Mouse (Mus musculus): ENCODE measurements around the gene Nek11. TPM values are rescaled to one million over a fixed set of nuclear protein-coding genes. Genes with fewer than 3 reads are reported as not detected.

Nek11 gene
- polyA plus RNA-seq, 1 experiment from 2014 or later: 0.18 TPM

DNA sequence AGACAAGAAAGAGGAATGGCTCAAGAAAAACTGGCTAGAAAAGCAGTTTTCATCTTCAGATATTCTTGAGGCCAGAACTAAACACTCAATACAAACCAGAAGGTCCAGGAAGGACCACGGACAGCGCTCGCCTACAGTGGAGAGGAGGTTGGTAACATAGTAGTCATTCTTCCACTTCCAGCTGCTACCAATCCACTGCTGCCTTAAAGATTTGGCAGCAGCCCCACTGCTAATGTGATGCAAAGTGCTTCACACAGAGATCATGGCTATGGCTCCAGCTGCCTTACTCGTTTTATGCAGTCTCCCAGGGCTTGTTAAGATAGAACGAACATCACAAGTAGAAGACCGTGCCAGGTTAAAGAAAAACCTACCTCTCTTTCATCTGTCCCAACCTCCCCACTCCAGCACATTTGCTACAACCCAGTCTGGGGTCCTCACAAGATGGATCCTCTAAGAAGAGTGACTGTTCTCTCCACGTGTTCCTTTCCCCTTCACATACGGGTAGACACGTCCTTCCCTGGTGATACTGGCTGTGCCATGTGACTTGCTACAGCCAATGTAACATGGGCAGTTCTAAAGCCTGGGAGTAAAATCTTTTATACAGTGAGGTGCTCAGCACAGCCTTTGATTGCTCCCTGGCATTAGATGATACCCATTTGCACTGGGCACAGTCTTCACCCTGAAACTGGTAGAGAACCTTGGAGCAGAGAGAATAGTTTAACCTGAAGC lies 85.6 kb downstream of the Nek11 start:
- Histone ChIP-seq H3K9ac (ENCODE audit: low read length) (no peak overlapping the region), H3K4me2 (ENCODE audit: low read length) (no peak overlapping the region), H3K36me3 (ENCODE audit: control insufficient read depth, insufficient read depth, low read length) (no peaks in the 10 kb centered on the region), H3K27me3 (ENCODE audit: control insufficient read depth, insufficient read depth, low read length) (no peaks in the 10 kb centered on the region), H3K4me1 (ENCODE audit: control insufficient read depth in 2 of 2, insufficient read depth in 2 of 2, low read length in 2 of 2) (no peaks in the 10 kb centered on the region), H3K9me3 (ENCODE audit: control insufficient read depth, low read length) (no peaks in the 10 kb centered on the region), H3K4me3 (ENCODE audit: control insufficient read depth in 1 of 2, insufficient read depth in 1 of 2, low read depth in 1 of 2, low read length in 2 of 2) (no peak overlapping the region), H3K27ac (replicated peaks in 1 of 2; ENCODE audit: control insufficient read depth in 1 of 2, insufficient read depth in 1 of 2, low read depth in 2 of 2, low read length in 2 of 2) (no peak overlapping the region)
- no peak for ATAC-seq (ENCODE audit: insufficient number of reproducible peaks, insufficient read depth, low FRiP score, low read depth)
- 26% methylated on average over 9 of the region's 9 CpGs for WGBS

DNA sequence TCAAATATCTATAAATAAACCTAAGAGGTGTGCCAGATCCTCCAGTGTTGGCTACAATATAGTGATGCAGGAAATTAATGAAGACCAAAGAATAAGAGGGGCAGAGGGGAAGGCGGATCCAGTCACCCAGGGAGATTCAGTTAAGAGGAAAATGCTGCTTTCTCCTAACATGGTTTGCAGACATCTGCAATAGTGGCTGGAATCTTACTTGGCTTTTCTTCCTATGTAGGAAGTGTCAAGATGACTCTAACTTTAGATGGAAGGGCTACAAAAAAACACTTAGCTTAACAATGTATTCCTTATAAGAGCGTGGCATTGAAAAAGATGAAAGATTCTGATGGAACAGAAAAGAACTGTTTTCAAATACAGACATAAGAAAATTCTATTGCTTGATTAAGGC lies 89.3 kb downstream of the Nek11 start:
- no peaks in the 10 kb centered on the region for H3K27me3 ChIP-seq (ENCODE audit: control insufficient read depth, insufficient read depth, low read length)
- no peaks in the 10 kb centered on the region for H3K9me3 ChIP-seq (ENCODE audit: control insufficient read depth, low read length)
- 80% methylated on average over 2 of the region's 2 CpGs for WGBS
- no peak overlapping the region for H3K4me2 ChIP-seq (ENCODE audit: low read length)
- no peaks in the 10 kb centered on the region for H3K36me3 ChIP-seq (ENCODE audit: control insufficient read depth, insufficient read depth, low read length)
- H3K4me1 ChIP-seq (ENCODE audit: control insufficient read depth in 2 of 2, insufficient read depth in 2 of 2, low read length in 2 of 2): no peaks in the 10 kb centered on the region
- H3K9ac ChIP-seq (ENCODE audit: low read length): no peak overlapping the region
- no peak overlapping the region for H3K27ac ChIP-seq (replicated peaks in 1 of 2; ENCODE audit: control insufficient read depth in 1 of 2, insufficient read depth in 1 of 2, low read depth in 2 of 2, low read length in 2 of 2)
- ATAC-seq (ENCODE audit: insufficient number of reproducible peaks, insufficient read depth, low FRiP score, low read depth): no peak
- H3K4me3 ChIP-seq (ENCODE audit: control insufficient read depth in 1 of 2, insufficient read depth in 1 of 2, low read depth in 1 of 2, low read length in 2 of 2): no peak overlapping the region

DNA sequence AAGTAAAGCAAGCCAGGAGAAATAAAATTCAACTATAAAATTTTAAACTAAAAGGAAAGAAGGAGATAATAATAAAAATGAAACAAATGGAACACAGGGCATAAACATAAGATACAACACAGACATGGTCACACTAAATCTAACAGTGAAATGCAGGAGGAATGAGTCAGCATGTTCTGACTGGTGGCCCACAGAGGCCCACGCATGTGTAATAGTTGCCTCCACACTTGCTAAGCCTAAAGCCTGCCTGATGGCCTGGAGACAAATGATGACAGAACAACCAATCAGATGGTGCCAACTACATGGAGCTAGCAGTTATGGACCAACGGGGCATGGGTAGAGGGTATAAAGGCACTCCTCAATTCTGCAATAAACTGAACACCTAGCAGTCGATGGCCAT lies 93.1 kb downstream of the Nek11 start:
- H3K27ac ChIP-seq (replicated peaks in 1 of 2; ENCODE audit: control insufficient read depth in 1 of 2, insufficient read depth in 1 of 2, low read depth in 2 of 2, low read length in 2 of 2): no peak overlapping the region
- no peak for ATAC-seq (ENCODE audit: insufficient number of reproducible peaks, insufficient read depth, low FRiP score, low read depth)
- H3K36me3 ChIP-seq (ENCODE audit: control insufficient read depth, insufficient read depth, low read length): no peaks in the 10 kb centered on the region
- no peaks in the 10 kb centered on the region for H3K9me3 ChIP-seq (ENCODE audit: control insufficient read depth, low read length)
- no peaks in the 10 kb centered on the region for H3K4me1 ChIP-seq (ENCODE audit: control insufficient read depth in 2 of 2, insufficient read depth in 2 of 2, low read length in 2 of 2)
- H3K9ac ChIP-seq (ENCODE audit: low read length): no peak overlapping the region
- 73% methylated on average over 3 of the region's 3 CpGs for WGBS
- H3K27me3 ChIP-seq (ENCODE audit: control insufficient read depth, insufficient read depth, low read length): no peaks in the 10 kb centered on the region
- H3K4me3 ChIP-seq (ENCODE audit: control insufficient read depth in 1 of 2, insufficient read depth in 1 of 2, low read depth in 1 of 2, low read length in 2 of 2): no peak overlapping the region
- H3K4me2 ChIP-seq (ENCODE audit: low read length): no peak overlapping the region

DNA sequence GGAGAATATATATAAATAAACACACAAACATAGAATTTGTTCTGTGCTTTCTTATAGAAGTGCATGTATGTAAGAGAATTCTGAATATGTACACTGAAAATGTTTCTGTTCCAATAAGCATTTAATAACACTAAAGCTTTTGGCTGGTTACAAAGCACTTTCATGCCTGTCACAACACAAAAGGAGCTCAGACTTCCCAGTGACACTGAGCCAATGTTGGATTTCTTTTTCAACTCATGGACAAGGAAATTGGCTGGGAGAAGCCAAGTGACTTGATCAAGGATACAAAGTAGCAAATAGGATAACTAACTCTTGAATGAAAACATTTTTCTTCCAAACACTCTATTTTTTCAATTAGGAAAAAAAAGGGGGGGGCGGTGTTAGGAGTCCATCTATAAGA lies 93.9 kb downstream of the Nek11 start:
- H3K9ac ChIP-seq (ENCODE audit: low read length): no peak overlapping the region
- no peak overlapping the region for H3K27ac ChIP-seq (replicated peaks in 1 of 2; ENCODE audit: control insufficient read depth in 1 of 2, insufficient read depth in 1 of 2, low read depth in 2 of 2, low read length in 2 of 2)
- no peak for ATAC-seq (ENCODE audit: insufficient number of reproducible peaks, insufficient read depth, low FRiP score, low read depth)

DNA sequence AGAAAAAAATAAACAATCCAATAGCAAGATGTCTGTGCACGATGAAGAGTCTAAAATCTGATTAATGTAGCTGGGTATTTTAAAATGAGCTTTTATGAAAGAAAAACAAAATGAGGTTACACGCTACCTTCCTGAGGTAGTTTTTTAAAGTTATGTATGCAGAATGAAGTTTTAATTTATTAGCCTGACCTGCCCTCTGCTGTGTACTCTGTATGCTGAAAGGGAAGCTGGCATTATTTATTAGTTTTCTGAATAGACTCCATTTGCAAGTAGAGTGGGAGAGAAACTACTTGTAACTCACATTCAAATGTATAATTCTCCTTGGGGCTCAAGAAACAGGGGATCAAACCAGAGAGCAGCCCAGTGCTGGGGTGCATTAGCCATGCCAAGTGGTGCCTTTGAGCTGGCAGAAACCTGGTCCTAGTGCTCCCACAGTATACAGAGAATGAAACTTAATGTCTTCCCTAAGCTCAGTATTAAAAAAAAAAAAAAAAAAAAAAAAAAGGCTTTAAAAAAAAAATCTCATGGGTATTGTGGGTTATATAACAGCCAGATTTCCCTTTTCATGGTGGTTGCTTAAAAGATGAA lies 94.5 kb downstream of the Nek11 start:
- Histone ChIP-seq H3K4me3 (ENCODE audit: control insufficient read depth in 1 of 2, insufficient read depth in 1 of 2, low read depth in 1 of 2, low read length in 2 of 2) (no peak overlapping the region), H3K36me3 (ENCODE audit: control insufficient read depth, insufficient read depth, low read length) (no peaks in the 10 kb centered on the region), H3K9ac (ENCODE audit: low read length) (no peak overlapping the region), H3K9me3 (ENCODE audit: control insufficient read depth, low read length) (peaks cover 4% of the 10 kb centered on the region; the same call in 1 of the 2 replicates), H3K4me1 (ENCODE audit: control insufficient read depth in 2 of 2, insufficient read depth in 2 of 2, low read length in 2 of 2) (no peaks in the 10 kb centered on the region), H3K27me3 (ENCODE audit: control insufficient read depth, insufficient read depth, low read length) (no peaks in the 10 kb centered on the region), H3K27ac (replicated peaks in 1 of 2; ENCODE audit: control insufficient read depth in 1 of 2, insufficient read depth in 1 of 2, low read depth in 2 of 2, low read length in 2 of 2) (no peak overlapping the region), H3K4me2 (ENCODE audit: low read length) (no peak overlapping the region)
- ATAC-seq (ENCODE audit: insufficient number of reproducible peaks, insufficient read depth, low FRiP score, low read depth): no peak
- 75% methylated on average over 2 of the region's 2 CpGs for WGBS

More for the DNA sequence above, 93.9 kb downstream of the Nek11 start:
- peaks cover 4% of the 10 kb centered on the region; the same call in 1 of the 2 replicates for H3K9me3 ChIP-seq (ENCODE audit: control insufficient read depth, low read length)
- WGBS: 79% methylated on average over 1 of the region's 1 CpGs
- H3K4me3 ChIP-seq (ENCODE audit: control insufficient read depth in 1 of 2, insufficient read depth in 1 of 2, low read depth in 1 of 2, low read length in 2 of 2): no peak overlapping the region
- no peaks in the 10 kb centered on the region for H3K36me3 ChIP-seq (ENCODE audit: control insufficient read depth, insufficient read depth, low read length)
- H3K27me3 ChIP-seq (ENCODE audit: control insufficient read depth, insufficient read depth, low read length): no peaks in the 10 kb centered on the region
- no peak overlapping the region for H3K4me2 ChIP-seq (ENCODE audit: low read length)
- no peaks in the 10 kb centered on the region for H3K4me1 ChIP-seq (ENCODE audit: control insufficient read depth in 2 of 2, insufficient read depth in 2 of 2, low read length in 2 of 2)

DNA sequence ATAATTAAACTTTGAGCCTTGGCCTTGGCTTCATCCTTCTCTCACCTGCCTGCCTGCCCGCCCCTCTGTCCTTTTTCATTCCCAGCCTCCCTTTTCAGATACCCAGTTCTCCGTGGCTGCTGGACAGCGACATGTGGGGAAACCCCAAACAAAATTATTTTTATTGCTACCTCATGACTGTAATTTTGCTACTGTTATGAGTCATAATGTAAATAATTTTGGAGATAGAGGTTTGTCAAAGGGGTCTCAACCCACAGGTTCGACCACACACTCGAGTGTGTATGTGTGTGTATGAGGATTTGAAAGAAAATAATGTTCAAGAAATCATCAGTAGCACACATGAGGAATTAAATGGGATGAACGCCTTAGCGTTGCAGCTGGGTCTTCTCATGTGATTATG lies 110.7 kb downstream of the Nek11 start:
- Histone ChIP-seq H3K27ac (replicated peaks in 1 of 2; ENCODE audit: control insufficient read depth in 1 of 2, insufficient read depth in 1 of 2, low read depth in 2 of 2, low read length in 2 of 2) (no peak overlapping the region), H3K27me3 (ENCODE audit: control insufficient read depth, insufficient read depth, low read length) (no peaks in the 10 kb centered on the region), H3K9ac (ENCODE audit: low read length) (no peak overlapping the region), H3K4me1 (ENCODE audit: control insufficient read depth in 2 of 2, insufficient read depth in 2 of 2, low read length in 2 of 2) (no peaks in the 10 kb centered on the region), H3K36me3 (ENCODE audit: control insufficient read depth, insufficient read depth, low read length) (no peaks in the 10 kb centered on the region), H3K9me3 (ENCODE audit: control insufficient read depth, low read length) (no peaks in the 10 kb centered on the region), H3K4me3 (ENCODE audit: control insufficient read depth in 1 of 2, insufficient read depth in 1 of 2, low read depth in 1 of 2, low read length in 2 of 2) (no peak overlapping the region), H3K4me2 (ENCODE audit: low read length) (no peak overlapping the region)
- no peak for ATAC-seq (ENCODE audit: insufficient number of reproducible peaks, insufficient read depth, low FRiP score, low read depth)
- WGBS: 30% methylated on average over 7 of the region's 7 CpGs

DNA sequence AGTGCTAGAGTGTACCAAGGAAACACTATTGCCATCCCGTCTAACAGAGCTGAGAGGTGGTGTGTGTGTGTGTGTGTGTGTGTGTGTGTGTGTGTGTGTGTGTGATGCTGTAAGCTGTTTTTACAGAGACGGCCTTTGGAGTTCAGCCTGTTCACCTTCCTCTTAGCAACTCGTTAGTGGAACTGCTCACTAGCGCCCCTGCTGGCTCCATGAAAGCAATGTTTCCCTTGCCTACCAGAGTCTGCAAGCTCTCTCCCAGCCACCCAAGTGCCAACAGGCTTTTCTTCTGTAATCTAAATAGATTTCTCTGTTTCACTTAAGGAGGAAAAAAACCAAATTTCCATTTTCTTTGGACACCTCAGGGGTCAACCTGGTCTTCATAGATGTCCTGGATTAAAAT lies 112.6 kb downstream of the Nek11 start:
- no peak for ATAC-seq (ENCODE audit: insufficient number of reproducible peaks, insufficient read depth, low FRiP score, low read depth)
- WGBS: 26% methylated on average over 4 of the region's 4 CpGs

DNA sequence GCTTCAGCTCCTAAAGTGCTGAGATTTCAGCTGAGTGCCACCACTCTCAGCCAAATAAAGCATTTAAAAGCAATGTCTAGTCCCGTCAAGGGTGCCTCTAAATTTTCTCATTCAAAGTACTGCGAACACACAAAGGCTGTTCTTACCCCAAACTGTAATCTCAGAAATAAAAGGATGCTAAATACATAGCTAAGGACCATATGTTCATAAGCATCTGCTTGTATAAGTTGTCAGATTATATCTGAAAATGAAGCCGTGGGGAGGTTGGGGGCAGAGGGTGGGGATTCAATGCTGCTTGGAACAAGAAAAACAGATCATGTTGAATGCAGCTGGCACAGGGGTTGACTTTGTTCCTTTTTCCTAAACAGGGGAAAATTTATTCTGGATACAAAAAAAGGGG lies 120.4 kb downstream of the Nek11 start:
- Histone ChIP-seq H3K9me3 (ENCODE audit: control insufficient read depth, low read length) (no peaks in the 10 kb centered on the region), H3K4me2 (ENCODE audit: low read length) (no peak overlapping the region), H3K36me3 (ENCODE audit: control insufficient read depth, insufficient read depth, low read length) (no peaks in the 10 kb centered on the region), H3K27me3 (ENCODE audit: control insufficient read depth, insufficient read depth, low read length) (no peaks in the 10 kb centered on the region), H3K4me1 (ENCODE audit: control insufficient read depth in 2 of 2, insufficient read depth in 2 of 2, low read length in 2 of 2) (no peaks in the 10 kb centered on the region), H3K9ac (ENCODE audit: low read length) (no peak overlapping the region), H3K4me3 (ENCODE audit: control insufficient read depth in 1 of 2, insufficient read depth in 1 of 2, low read depth in 1 of 2, low read length in 2 of 2) (no peak overlapping the region), H3K27ac (replicated peaks in 1 of 2; ENCODE audit: control insufficient read depth in 1 of 2, insufficient read depth in 1 of 2, low read depth in 2 of 2, low read length in 2 of 2) (no peak overlapping the region)
- 75% methylated on average over 3 of the region's 3 CpGs for WGBS
- no peak for ATAC-seq (ENCODE audit: insufficient number of reproducible peaks, insufficient read depth, low FRiP score, low read depth)

More for the DNA sequence above, 112.6 kb downstream of the Nek11 start:
- Histone ChIP-seq H3K9ac (ENCODE audit: low read length) (no peak overlapping the region), H3K4me2 (ENCODE audit: low read length) (no peak overlapping the region), H3K9me3 (ENCODE audit: control insufficient read depth, low read length) (no peaks in the 10 kb centered on the region), H3K36me3 (ENCODE audit: control insufficient read depth, insufficient read depth, low read length) (no peaks in the 10 kb centered on the region), H3K4me3 (ENCODE audit: control insufficient read depth in 1 of 2, insufficient read depth in 1 of 2, low read depth in 1 of 2, low read length in 2 of 2) (no peak overlapping the region), H3K27ac (replicated peaks in 1 of 2; ENCODE audit: control insufficient read depth in 1 of 2, insufficient read depth in 1 of 2, low read depth in 2 of 2, low read length in 2 of 2) (no peak overlapping the region), H3K27me3 (ENCODE audit: control insufficient read depth, insufficient read depth, low read length) (no peaks in the 10 kb centered on the region), H3K4me1 (ENCODE audit: control insufficient read depth in 2 of 2, insufficient read depth in 2 of 2, low read length in 2 of 2) (no peaks in the 10 kb centered on the region)
